Comparison of ENCODE assay signal across 20 mouse cellular contexts in the genomic region with DNA sequence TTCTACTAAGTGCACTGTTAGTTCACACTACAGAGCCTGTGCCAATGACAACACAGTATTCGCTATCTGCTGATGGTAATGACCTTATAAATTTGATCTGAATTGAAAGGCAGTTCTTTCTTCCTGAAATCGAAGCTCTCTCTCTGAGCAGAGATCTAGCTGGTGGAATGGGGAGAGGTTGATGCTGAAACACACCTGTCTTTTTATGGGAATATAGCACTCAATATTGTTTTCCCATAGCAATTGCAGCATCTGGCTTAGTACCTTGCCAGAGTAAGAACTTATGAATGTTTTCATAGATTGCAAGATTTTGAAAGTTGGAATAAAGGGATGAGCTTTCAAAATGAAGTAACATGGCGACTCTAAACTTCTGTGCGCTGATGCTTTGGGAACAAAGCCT.
"Had no signal": no experiment of that assay in that cellular context is flagged by ENCODE, and none has a peak within 500 bp of the region (broad histone marks: within the 10 kb centered on the region; RNA-seq: fewer than 3 reads in every experiment).

No protein-coding gene starts in this region.

- H3K9ac ChIP-seq: intestine, embryonic 15.5 days; liver, embryonic 12.5 days; liver, embryonic 15.5 days; midbrain, embryonic 13.5 days; neural tube, embryonic 13.5 days; stomach, embryonic 15.5 days had no signal

- H3K4me2 ChIP-seq: intestine, embryonic 15.5 days; liver, embryonic 12.5 days; liver, embryonic 15.5 days; midbrain, embryonic 13.5 days; neural tube, embryonic 13.5 days; stomach, embryonic 15.5 days had no signal

- H3K4me1 ChIP-seq: intestine, embryonic 15.5 days; liver, embryonic 12.5 days; liver, embryonic 15.5 days; midbrain, embryonic 13.5 days; stomach, embryonic 15.5 days had no signal

- H3K36me3 ChIP-seq: intestine, embryonic 15.5 days; liver, embryonic 12.5 days; liver, embryonic 15.5 days; midbrain, embryonic 13.5 days; neural tube, embryonic 13.5 days; stomach, embryonic 15.5 days had no signal

- DNase-seq: kidney, adult 11 months; kidney, postnatal 36 days; layer of hippocampus, postnatal 36 days; left cerebral cortex, postnatal 4 days; lung, adult 18-20 months; retina, postnatal 1 day; right cerebral cortex, postnatal 25 days; spleen, adult 18-20 months; thymus, postnatal 25 days had no signal

- ATAC-seq: intestine, embryonic 15.5 days; liver, embryonic 12.5 days; midbrain, embryonic 13.5 days; midbrain, embryonic 16.5 days had no signal

- H3K27ac ChIP-seq: intestine, embryonic 15.5 days; kidney, postnatal 0 days; left cerebral cortex, adult 2 months; liver, embryonic 12.5 days; liver, embryonic 15.5 days; macrophage; midbrain, embryonic 13.5 days; neural tube, embryonic 13.5 days; stomach, embryonic 15.5 days had no signal

- H3K9me3 ChIP-seq: intestine, embryonic 15.5 days; liver, embryonic 12.5 days; liver, embryonic 15.5 days; midbrain, embryonic 13.5 days; neural tube, embryonic 13.5 days; stomach, embryonic 15.5 days had no signal

- H3K27me3 ChIP-seq: intestine, embryonic 15.5 days; liver, embryonic 12.5 days; liver, embryonic 15.5 days; midbrain, embryonic 13.5 days; neural tube, embryonic 13.5 days; stomach, embryonic 15.5 days had no signal

- H3K4me3 ChIP-seq: intestine, embryonic 15.5 days; left cerebral cortex, adult 2 months; liver, embryonic 12.5 days; liver, embryonic 15.5 days; midbrain, embryonic 13.5 days; myocyte; neural tube, embryonic 13.5 days; stomach, embryonic 15.5 days had no signal
